Mouse (Mus musculus) liver, embryonic 16.5 days (tissue): Measurements from ENCODE around the gene Fam104a. TPM values are rescaled to one million over a fixed set of nuclear protein-coding genes. Genes with fewer than 3 reads are reported as not detected.

Source experiments
- ATAC-seq: fragments of 200-750 bp; cut with Nextera tagmentation; 2 replicates; pipeline ENCODE4 v1.8.0; 2017; ENCODE audit warnings: low read depth, mild to moderate bottlenecking, moderate number of reproducible peaks, moderate library complexity
- H3K27ac ChIP-seq: fragments of 300-500 bp; sonication (generic); 2 replicates; pipeline ENCODE4 v1.5.1; 2014; ENCODE audit warnings: mild to moderate bottlenecking, low read length
- H3K27me3 ChIP-seq: fragments of 300-500 bp; sonication (generic); 2 replicates; pipeline ENCODE4 v1.6.1; 2014; ENCODE audit warnings: low read depth, low read length, mixed read lengths; ENCODE audit not compliant: control insufficient read depth, insufficient read depth
- H3K36me3 ChIP-seq: fragments of 300-500 bp; sonication (generic); 2 replicates; pipeline ENCODE4 v1.6.1; 2014; ENCODE audit warnings: mild to moderate bottlenecking; ENCODE audit not compliant: control insufficient read depth, insufficient read depth
- H3K4me1 ChIP-seq: fragments of 300-500 bp; sonication (generic); 2 replicates; pipeline ENCODE4 v1.6.1; 2014; ENCODE audit warnings: low read depth, low read length, mixed read lengths; ENCODE audit not compliant: control insufficient read depth
- H3K4me2 ChIP-seq: fragments of 300-500 bp; sonication (generic); 2 replicates; pipeline ENCODE4 v1.6.1; 2014; ENCODE audit warnings: low read depth, low read length, mixed read lengths
- H3K4me3 ChIP-seq: fragments of 300-500 bp; sonication (generic); 2 replicates; pipeline ENCODE4 v1.5.1; 2014; ENCODE audit warnings: low read depth, mild to moderate bottlenecking, low read length
- H3K9ac ChIP-seq: fragments of 300-500 bp; sonication (generic); 2 replicates; pipeline ENCODE4 v1.6.1; 2014; ENCODE audit warnings: low read depth, low read length
- H3K9me3 ChIP-seq: fragments of 300-500 bp; sonication (generic); replicated peaks from 2 replicates; pipeline ENCODE4 v1.6.1; 2016; ENCODE audit warnings: low read length; ENCODE audit not compliant: control insufficient read depth
- WGBS: fragments of 180-500 bp; shearing (Covaris S2); extraction: QIAGEN DNeasy Blood & Tissue Kit; methylation state at CpG from one replicate; pipeline ENCODE4 v1.1.7; 2014; ENCODE audit not compliant: insufficient replicate concordance; 5-methylcytosine and 5-hydroxymethylcytosine counted together
- polyA plus RNA-seq: library from polyadenylated mRNA; unstranded; fragments of >200 nt; fragmentation: Nextera tagmentation; extraction: Ambion mirVana; gene quantifications from 2 replicates; pipeline ENCODE4 v1.2.1, GENCODE M21; 2015

Fam104a gene
- polyA plus RNA-seq, 1 experiment from 2014 or later = 39.2 TPM

DNA sequence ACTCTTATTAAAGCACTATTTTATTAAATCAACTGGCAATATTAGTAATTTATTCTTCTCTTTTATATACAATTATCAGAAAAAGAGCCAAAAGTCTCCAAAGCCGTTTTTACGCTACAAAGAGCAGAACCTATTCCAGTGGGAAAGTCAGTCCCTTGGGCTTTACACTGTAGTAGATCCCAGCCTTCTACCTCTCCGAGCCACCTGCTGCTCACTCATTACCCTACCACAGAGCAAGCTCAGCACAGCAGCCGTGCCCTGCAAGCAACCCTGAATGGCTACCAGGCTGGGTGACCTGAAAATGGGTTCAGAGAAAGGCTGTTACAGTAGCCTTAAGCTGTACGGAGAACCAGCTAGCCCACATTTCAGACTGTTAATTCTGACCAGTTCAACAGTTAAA lies 9.4 kb downstream of the Fam104a start:
- Histone ChIP-seq H3K36me3 (peaks cover 55% of the 10 kb centered on the region), H3K4me3 (no peak overlapping the region), H3K4me2 (no peak overlapping the region), H3K9me3 (no peaks in the 10 kb centered on the region), H3K9ac (no peak overlapping the region), H3K4me1 (peaks cover 19% of the 10 kb centered on the region), H3K27ac (no peak overlapping the region), H3K27me3 (no peaks in the 10 kb centered on the region)
- no peak for ATAC-seq
- WGBS = 90% methylated on average over 5 of the region's 5 CpGs

DNA sequence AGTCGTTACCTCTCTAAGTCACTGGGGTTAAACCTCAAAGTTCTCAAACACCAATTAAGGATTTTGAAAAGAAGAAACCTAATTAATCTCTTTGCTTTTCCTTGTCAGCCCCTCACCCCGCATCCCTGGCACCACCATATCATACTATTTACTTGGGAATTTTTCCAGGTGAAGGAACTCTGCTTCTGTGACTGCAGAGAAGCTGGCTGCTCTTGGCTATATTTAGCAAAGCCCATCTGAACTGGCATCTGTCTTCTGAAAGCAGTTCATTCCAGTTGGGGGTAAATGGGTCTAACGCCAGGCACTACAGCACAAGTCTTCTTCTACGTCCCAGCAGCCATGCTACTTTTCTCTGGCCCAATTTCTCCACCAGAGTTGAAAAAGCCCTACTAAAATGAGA lies 10.3 kb downstream of the Fam104a start:
- Histone ChIP-seq H3K27ac (no peak overlapping the region), H3K36me3 (peaks cover 62% of the 10 kb centered on the region)

DNA sequence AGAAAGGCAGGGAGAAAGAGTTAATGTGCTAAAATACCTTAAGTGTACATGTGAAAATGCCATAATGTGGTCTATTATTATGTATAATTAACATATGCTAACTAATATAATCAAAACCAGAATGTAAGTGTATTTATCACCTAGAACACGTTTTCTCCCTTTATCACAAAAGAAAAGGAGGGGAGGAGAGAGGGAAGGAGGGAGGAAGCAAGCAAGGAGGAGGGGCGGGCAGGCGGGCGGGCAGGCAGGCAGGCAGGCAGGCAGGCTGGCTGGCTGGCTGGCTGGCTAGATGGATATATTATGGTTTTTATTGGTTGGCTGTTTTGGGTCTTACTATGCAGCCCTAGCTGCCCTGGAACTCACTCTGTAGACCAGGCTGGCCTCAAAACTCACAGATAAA lies 14.2 kb downstream of the Fam104a start:
- Histone ChIP-seq H3K4me1 (peaks cover 44% of the 10 kb centered on the region), H3K9me3 (no peaks in the 10 kb centered on the region), H3K4me3 (no peak overlapping the region), H3K36me3 (peaks cover 50% of the 10 kb centered on the region), H3K27me3 (no peaks in the 10 kb centered on the region), H3K9ac (no peak overlapping the region), H3K27ac (no peak overlapping the region), H3K4me2 (no peak overlapping the region)
- ATAC-seq = 0 out of 2 replicates have a peak, but pooled peaks have one; percentile 22
- WGBS = 28% methylated on average over 4 of the region's 4 CpGs

More for the DNA sequence above, 10.3 kb downstream of the Fam104a start:
- H3K9ac ChIP-seq = no peak overlapping the region
- H3K4me2 ChIP-seq = no peak overlapping the region
- no peak for ATAC-seq
- no peaks in the 10 kb centered on the region for H3K9me3 ChIP-seq
- H3K4me1 ChIP-seq = peaks cover 22% of the 10 kb centered on the region
- H3K4me3 ChIP-seq = no peak overlapping the region
- WGBS = 91% methylated on average over 4 of the region's 4 CpGs
- no peaks in the 10 kb centered on the region for H3K27me3 ChIP-seq

DNA sequence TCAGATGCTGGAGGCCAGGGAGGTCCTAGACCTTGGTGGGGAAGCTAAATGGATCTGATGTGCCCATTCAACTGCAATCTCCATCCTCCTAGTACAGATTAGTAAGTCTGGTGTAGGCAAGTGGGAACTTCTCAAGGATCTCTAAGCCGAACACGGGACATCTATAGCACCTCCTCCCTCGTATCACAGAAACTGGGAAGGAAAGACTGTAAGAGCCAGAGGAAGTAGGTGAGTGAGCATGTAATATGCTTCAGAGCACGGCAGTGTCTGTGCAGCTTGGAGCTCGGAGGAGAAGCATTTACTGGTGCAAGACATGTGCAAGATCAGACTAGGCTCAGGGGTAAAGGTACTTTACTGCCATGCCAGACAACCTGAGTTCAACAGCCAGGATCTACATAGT lies 15.1 kb downstream of the Fam104a start:
- peaks cover 47% of the 10 kb centered on the region for H3K36me3 ChIP-seq
- 0 out of 2 replicates have a peak overlapping the region, but pooled peaks have one; percentile 13 for H3K27ac ChIP-seq
- no peaks in the 10 kb centered on the region for H3K9me3 ChIP-seq
- ATAC-seq = no peak
- H3K9ac ChIP-seq = no peak overlapping the region
- no peak overlapping the region for H3K4me3 ChIP-seq
- 69% methylated on average over 5 of the region's 5 CpGs for WGBS
- no peak overlapping the region for H3K4me2 ChIP-seq
- peaks cover 44% of the 10 kb centered on the region for H3K4me1 ChIP-seq
- no peaks in the 10 kb centered on the region for H3K27me3 ChIP-seq

DNA sequence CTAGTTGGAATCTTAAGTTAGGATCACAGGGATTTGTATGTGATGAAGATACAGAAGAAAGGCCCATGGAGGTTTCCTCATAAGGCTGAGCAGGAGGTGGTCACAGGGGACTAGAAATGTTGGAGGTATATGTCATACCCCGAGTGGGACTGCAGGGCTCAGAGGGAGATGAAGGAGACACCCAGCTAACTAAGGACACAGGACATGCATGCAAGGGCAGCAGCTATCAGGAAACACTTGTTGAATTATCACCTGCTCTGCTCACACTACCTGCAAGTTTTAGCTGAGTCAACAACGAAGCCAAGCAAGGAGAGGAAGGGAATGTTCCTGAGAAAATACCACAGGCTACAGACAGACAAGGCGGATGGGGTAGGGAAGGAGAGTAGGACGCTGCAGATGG lies 16.3 kb downstream of the Fam104a start:
- no peak overlapping the region for H3K4me2 ChIP-seq
- H3K27me3 ChIP-seq = no peaks in the 10 kb centered on the region
- 72% methylated on average over 4 of the region's 4 CpGs for WGBS
- no peaks in the 10 kb centered on the region for H3K9me3 ChIP-seq
- peak overlapping the region; percentile 11; the same call in 1 of the 2 replicates for H3K9ac ChIP-seq
- no peak for ATAC-seq
- peaks cover 47% of the 10 kb centered on the region for H3K36me3 ChIP-seq
- H3K27ac ChIP-seq = peak overlapping the region; percentile 34
- peaks cover 44% of the 10 kb centered on the region for H3K4me1 ChIP-seq
- H3K4me3 ChIP-seq = no peak overlapping the region

DNA sequence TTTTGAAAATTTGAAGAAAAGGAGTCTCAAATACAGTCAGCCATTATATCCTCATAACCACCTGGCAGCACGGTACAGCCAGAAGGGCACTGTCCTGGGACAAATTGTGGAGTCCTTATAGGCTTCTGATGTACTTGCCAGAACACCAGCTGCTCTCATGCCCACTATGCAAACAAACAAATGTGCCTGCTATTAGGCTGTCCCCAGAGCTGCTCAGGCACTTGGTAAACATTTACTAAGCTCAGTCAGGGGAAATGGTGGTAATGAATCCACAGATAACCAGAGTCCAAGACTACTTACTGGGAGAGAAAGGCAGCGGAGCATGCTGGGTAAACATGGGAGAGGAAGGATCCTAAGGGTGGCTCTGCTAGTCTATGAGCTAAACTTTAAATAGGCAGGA lies 16.8 kb downstream of the Fam104a start:
- H3K9ac ChIP-seq = no peak overlapping the region
- H3K36me3 ChIP-seq = peaks cover 46% of the 10 kb centered on the region
- no peaks in the 10 kb centered on the region for H3K9me3 ChIP-seq
- peak overlapping the region; percentile 45; the same call in 1 of the 2 replicates for H3K4me2 ChIP-seq
- H3K4me1 ChIP-seq = peaks cover 44% of the 10 kb centered on the region
- 70% methylated on average over 2 of the region's 2 CpGs for WGBS
- no peaks in the 10 kb centered on the region for H3K27me3 ChIP-seq
- no peak overlapping the region for H3K4me3 ChIP-seq
- no peak for ATAC-seq
- peak overlapping the region; percentile 79 for H3K27ac ChIP-seq

DNA sequence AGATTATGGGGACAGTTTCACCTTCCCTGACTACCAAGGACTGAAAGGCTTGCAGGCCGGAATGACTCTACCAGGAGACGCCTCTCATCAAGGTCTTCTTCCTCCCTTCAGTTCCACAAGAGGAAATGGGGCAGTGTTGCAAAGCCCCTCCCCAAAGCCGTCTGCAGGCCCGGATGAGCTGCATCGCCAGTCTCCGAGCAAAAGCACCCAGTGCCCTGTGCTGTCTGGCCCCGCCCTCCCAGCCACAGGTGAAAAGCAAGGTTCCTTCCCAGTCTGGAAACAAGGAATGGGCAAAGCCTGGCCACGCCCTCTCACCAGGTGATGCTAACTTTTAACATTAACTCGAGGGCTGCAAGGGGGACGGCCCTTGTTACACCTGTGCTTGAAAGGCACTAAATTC lies 17.3 kb downstream of the Fam104a start:
- peak; percentile 52 for ATAC-seq
- Histone ChIP-seq H3K36me3 (peaks cover 50% of the 10 kb centered on the region), H3K4me3 (peak overlapping the region; percentile 14; the same call in 1 of the 2 replicates), H3K9ac (peak overlapping the region; percentile 44; the same call in 1 of the 2 replicates), H3K27me3 (no peaks in the 10 kb centered on the region), H3K27ac (peak overlapping the region; percentile 79), H3K9me3 (no peaks in the 10 kb centered on the region), H3K4me2 (peak overlapping the region; percentile 45), H3K4me1 (peaks cover 44% of the 10 kb centered on the region)
- 29% methylated on average over 10 of the region's 10 CpGs for WGBS

DNA sequence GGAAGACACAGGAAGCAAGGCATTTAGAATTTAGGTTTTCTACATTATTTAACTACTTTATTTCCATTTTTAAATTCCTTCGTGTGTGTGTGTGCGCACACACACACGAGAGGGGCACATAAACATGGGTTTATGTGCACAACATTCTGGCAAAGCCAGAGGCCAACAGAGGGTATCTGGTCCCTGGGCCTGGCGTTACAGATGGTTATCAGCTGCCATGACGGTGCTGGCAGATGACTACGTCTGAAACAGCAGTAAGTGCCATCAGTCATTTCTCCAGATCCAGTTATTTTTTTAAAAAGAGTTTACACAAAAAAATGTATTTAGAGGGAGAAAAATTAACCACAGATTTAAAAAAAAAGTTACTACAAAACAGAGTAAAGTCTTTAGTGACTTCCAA lies 17.8 kb downstream of the Fam104a start:
- no peaks in the 10 kb centered on the region for H3K27me3 ChIP-seq
- WGBS = 41% methylated on average over 6 of the region's 6 CpGs
- H3K4me2 ChIP-seq = peak overlapping the region; percentile 45
- H3K4me1 ChIP-seq = peaks cover 44% of the 10 kb centered on the region
- H3K9me3 ChIP-seq = no peaks in the 10 kb centered on the region
- H3K36me3 ChIP-seq = peaks cover 54% of the 10 kb centered on the region
- ATAC-seq = peak; percentile 68
- peak overlapping the region; percentile 79 for H3K27ac ChIP-seq
- H3K9ac ChIP-seq = no peak overlapping the region
- no peak overlapping the region for H3K4me3 ChIP-seq

DNA sequence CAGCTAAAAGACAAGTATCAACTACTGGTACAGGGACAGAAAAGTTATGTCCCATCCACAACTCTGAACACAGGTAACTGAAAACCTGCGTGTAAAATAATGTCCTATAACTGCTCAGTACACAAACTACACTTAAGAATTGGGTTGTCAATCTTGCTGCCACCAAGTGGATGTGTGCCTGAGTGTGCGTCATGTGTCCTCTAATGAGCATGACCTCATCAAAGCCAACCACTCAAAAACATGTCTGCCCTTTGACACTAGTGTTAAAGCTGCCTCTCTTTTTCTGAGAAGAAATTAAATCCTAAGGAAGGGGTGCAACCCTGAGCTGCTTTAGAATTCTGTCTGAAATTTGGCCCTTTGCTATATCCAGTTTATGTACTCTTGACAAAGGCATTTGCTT lies 19.7 kb downstream of the Fam104a start:
- Histone ChIP-seq H3K36me3 (peaks cover 57% of the 10 kb centered on the region), H3K27me3 (no peaks in the 10 kb centered on the region), H3K27ac (no peak overlapping the region), H3K9me3 (no peaks in the 10 kb centered on the region), H3K9ac (no peak overlapping the region), H3K4me1 (peaks cover 33% of the 10 kb centered on the region), H3K4me3 (no peak overlapping the region), H3K4me2 (no peak overlapping the region)
- no peak for ATAC-seq
- WGBS = 77% methylated on average over 2 of the region's 2 CpGs
